Mouse (Mus musculus): ENCODE measurements around the gene Rock2. TPM values are rescaled to one million over a fixed set of nuclear protein-coding genes. Genes with fewer than 3 reads are reported as not detected.

The Rock2 gene
- total RNA-seq, 1 experiment: 44.5 TPM

- H3K9ac ChIP-seq (ENCODE audit: insufficient read depth, low read depth, low read length, poor library complexity, severe bottlenecking): no peak overlapping the region
- no peak for TF ChIP-seq MAFK (IDR thresholded peaks at IDR 0.05; ENCODE audit: insufficient read depth, low read depth, low read length)
- no peak for TF ChIP-seq CHD2 (IDR thresholded peaks at IDR 0.05; ENCODE audit: low read depth, low read length)
- no peak for TF ChIP-seq ZC3H11A (IDR thresholded peaks at IDR 0.05; ENCODE audit: borderline replicate concordance, low read depth, low read length)
- TF ChIP-seq HCFC1 (IDR thresholded peaks at IDR 0.05; ENCODE audit: borderline replicate concordance, insufficient read depth, low read length): no peak
- TF ChIP-seq ZNF384 (IDR thresholded peaks at IDR 0.05; ENCODE audit: low read depth, low read length): no peak
- H3K36me3 ChIP-seq (ENCODE audit: control insufficient read depth, insufficient read depth, low read length, poor library complexity, severe bottlenecking): no peaks in the 10 kb centered on the region
- no peak overlapping the region for H3K4me3 ChIP-seq (ENCODE audit: insufficient read depth in 1 of 2, low read depth in 1 of 2, low read length in 2 of 2, poor library complexity in 1 of 2, severe bottlenecking in 1 of 2)
- H3K4me1 ChIP-seq (ENCODE audit: control insufficient read depth in 2 of 2, insufficient read depth in 2 of 2, low read length in 2 of 2, poor library complexity in 1 of 2): peaks cover 5 to 14% of the 10 kb centered on the region in 2 experiments; a peak in 3 of 4 replicates
- no peak overlapping the region for H3K27ac ChIP-seq (ENCODE audit: insufficient read depth, low read depth, low read length, poor library complexity, severe bottlenecking)
- in situ Hi-C loops (cut with MboI; ENCODE audit: low sequenced_read_pairs in 2 of 2, unreplicated experiment in 2 of 2): loop anchor here in 1 of 2 experiments (5.0 kb wide), 1 partner anchor 36 kb away; no protein-coding TSS in a partner anchor
- no peak for DNase-seq (ENCODE audit: low read depth, low spot score)
- no peaks in the 10 kb centered on the region for H3K9me3 ChIP-seq (ENCODE audit: control insufficient read depth, insufficient read depth, low read depth, low read length)
These were observed 21.1 kb upstream of the Rock2 start for GRCm38 (mm10) chr12:16873549-16873948.

DNA sequence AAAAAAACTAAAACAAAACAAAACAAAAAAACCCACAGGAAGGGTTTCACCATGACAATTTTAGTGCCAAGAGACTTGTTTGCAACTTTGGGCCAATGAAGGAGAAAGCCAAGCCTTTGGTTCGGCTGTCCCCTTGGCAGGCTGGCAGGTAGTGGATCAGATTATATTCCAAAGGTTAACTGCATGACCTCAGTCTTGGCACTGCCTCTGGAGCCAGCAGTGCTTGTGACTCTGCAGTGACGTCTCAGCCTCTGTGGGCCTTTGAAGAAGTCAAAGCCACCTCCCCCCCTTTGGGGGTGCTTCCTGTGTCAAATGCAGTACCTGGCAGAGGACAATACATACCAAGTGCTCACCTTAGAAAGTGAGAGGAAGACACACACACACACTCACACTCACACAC, 20.6 kb upstream of the Rock2 start:
- in situ Hi-C loops (cut with MboI; ENCODE audit: low sequenced_read_pairs in 2 of 2, unreplicated experiment in 2 of 2): loop anchor here in 1 of 2 experiments (5.0 kb wide), 1 partner anchor 37 kb away; no protein-coding TSS in a partner anchor
- TF ChIP-seq HCFC1 (IDR thresholded peaks at IDR 0.05; ENCODE audit: borderline replicate concordance, insufficient read depth, low read length): no peak
- peaks cover 4 to 8% of the 10 kb centered on the region in 2 experiments; a peak in 3 of 4 replicates for H3K4me1 ChIP-seq (ENCODE audit: control insufficient read depth in 2 of 2, insufficient read depth in 2 of 2, low read length in 2 of 2, poor library complexity in 1 of 2)

DNA sequence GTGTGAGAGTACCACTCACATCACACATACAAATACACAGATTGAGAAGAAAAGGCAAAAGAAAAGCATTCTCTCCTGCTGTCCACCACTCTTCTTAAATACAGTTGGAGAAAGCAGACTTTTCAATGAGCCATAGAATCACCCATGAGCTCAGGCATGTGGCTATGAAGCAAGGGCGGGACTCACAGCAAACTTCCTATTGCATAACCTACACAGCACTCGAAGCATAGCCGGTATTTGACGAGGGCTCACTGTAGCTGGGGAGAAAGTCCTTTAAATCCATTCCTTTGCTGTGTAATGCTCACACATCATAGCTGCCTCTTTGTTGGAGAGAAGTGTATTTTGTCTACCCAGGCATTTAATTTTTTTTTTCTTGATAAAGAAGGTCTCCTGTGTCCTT, 19.4 kb upstream of the Rock2 start:
- Histone ChIP-seq H3K4me3 (ENCODE audit: insufficient read depth in 1 of 2, low read depth in 1 of 2, low read length in 2 of 2, poor library complexity in 1 of 2, severe bottlenecking in 1 of 2) (no peak overlapping the region), H3K9ac (ENCODE audit: insufficient read depth, low read depth, low read length, poor library complexity, severe bottlenecking) (no peak overlapping the region), H3K9me3 (ENCODE audit: control insufficient read depth, insufficient read depth, low read depth, low read length) (no peaks in the 10 kb centered on the region), H3K36me3 (ENCODE audit: control insufficient read depth, insufficient read depth, low read length, poor library complexity, severe bottlenecking) (no peaks in the 10 kb centered on the region), H3K27ac (ENCODE audit: insufficient read depth, low read depth, low read length, poor library complexity, severe bottlenecking) (no peak overlapping the region), H3K4me1 (ENCODE audit: control insufficient read depth in 2 of 2, insufficient read depth in 2 of 2, low read length in 2 of 2, poor library complexity in 1 of 2) (peaks cover 4% of the 10 kb centered on the region in 2 experiments; a peak in 3 of 4 replicates)
- TF ChIP-seq MAFK (IDR thresholded peaks at IDR 0.05; ENCODE audit: insufficient read depth, low read depth, low read length) (no peak), CHD2 (IDR thresholded peaks at IDR 0.05; ENCODE audit: low read depth, low read length) (no peak), HCFC1 (IDR thresholded peaks at IDR 0.05; ENCODE audit: borderline replicate concordance, insufficient read depth, low read length) (no peak)
- no peak for DNase-seq (ENCODE audit: low read depth, low spot score)
- in situ Hi-C loops (cut with MboI; ENCODE audit: low sequenced_read_pairs in 2 of 2, unreplicated experiment in 2 of 2): no loop called here

More for the DNA sequence above, 20.6 kb upstream of the Rock2 start:
- Histone ChIP-seq H3K9me3 (ENCODE audit: control insufficient read depth, insufficient read depth, low read depth, low read length) (no peaks in the 10 kb centered on the region), H3K36me3 (ENCODE audit: control insufficient read depth, insufficient read depth, low read length, poor library complexity, severe bottlenecking) (no peaks in the 10 kb centered on the region), H3K9ac (ENCODE audit: insufficient read depth, low read depth, low read length, poor library complexity, severe bottlenecking) (no peak overlapping the region), H3K4me3 (ENCODE audit: insufficient read depth in 1 of 2, low read depth in 1 of 2, low read length in 2 of 2, poor library complexity in 1 of 2, severe bottlenecking in 1 of 2) (no peak overlapping the region), H3K27ac (ENCODE audit: insufficient read depth, low read depth, low read length, poor library complexity, severe bottlenecking) (no peak overlapping the region)
- DNase-seq (ENCODE audit: low read depth, low spot score): no peak

DNA sequence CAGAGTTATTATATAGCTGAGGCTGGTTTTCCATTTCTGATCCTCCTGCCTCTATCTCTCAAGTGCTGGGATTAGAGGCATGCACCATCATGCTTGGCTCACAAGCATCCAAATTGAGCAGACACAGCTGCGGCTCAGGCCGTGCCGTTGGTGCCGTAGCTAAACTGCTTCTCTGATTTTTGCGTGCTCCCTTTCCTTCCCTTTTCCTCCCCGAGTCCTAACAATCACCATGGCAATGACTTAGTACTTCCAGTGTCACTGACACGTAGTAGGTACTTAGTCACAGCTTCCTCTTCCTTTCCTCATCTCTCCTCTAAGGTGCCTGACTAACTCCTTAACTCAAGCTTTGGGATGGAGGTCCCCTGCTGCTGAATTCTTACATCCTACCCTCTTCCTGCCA, 19.0 kb upstream of the Rock2 start:
- H3K9ac ChIP-seq (ENCODE audit: insufficient read depth, low read depth, low read length, poor library complexity, severe bottlenecking): no peak overlapping the region
- no peak for TF ChIP-seq HCFC1 (IDR thresholded peaks at IDR 0.05; ENCODE audit: borderline replicate concordance, insufficient read depth, low read length)
- TF ChIP-seq CHD2 (IDR thresholded peaks at IDR 0.05; ENCODE audit: low read depth, low read length): no peak
- TF ChIP-seq ZC3H11A (IDR thresholded peaks at IDR 0.05; ENCODE audit: borderline replicate concordance, low read depth, low read length): no peak
- no peak for TF ChIP-seq MAFK (IDR thresholded peaks at IDR 0.05; ENCODE audit: insufficient read depth, low read depth, low read length)
- no peak for TF ChIP-seq ZNF384 (IDR thresholded peaks at IDR 0.05; ENCODE audit: low read depth, low read length)
- H3K9me3 ChIP-seq (ENCODE audit: control insufficient read depth, insufficient read depth, low read depth, low read length): no peaks in the 10 kb centered on the region
- H3K4me1 ChIP-seq (ENCODE audit: control insufficient read depth in 2 of 2, insufficient read depth in 2 of 2, low read length in 2 of 2, poor library complexity in 1 of 2): peaks cover 0 to 4% of the 10 kb centered on the region in 2 experiments; a peak in 2 of 4 replicates
- DNase-seq (ENCODE audit: low read depth, low spot score): no peak
- in situ Hi-C loops (cut with MboI; ENCODE audit: low sequenced_read_pairs in 2 of 2, unreplicated experiment in 2 of 2): no loop called here
- H3K36me3 ChIP-seq (ENCODE audit: control insufficient read depth, insufficient read depth, low read length, poor library complexity, severe bottlenecking): no peaks in the 10 kb centered on the region
- no peak overlapping the region for H3K27ac ChIP-seq (ENCODE audit: insufficient read depth, low read depth, low read length, poor library complexity, severe bottlenecking)
- no peak overlapping the region for H3K4me3 ChIP-seq (ENCODE audit: insufficient read depth in 1 of 2, low read depth in 1 of 2, low read length in 2 of 2, poor library complexity in 1 of 2, severe bottlenecking in 1 of 2)

DNA sequence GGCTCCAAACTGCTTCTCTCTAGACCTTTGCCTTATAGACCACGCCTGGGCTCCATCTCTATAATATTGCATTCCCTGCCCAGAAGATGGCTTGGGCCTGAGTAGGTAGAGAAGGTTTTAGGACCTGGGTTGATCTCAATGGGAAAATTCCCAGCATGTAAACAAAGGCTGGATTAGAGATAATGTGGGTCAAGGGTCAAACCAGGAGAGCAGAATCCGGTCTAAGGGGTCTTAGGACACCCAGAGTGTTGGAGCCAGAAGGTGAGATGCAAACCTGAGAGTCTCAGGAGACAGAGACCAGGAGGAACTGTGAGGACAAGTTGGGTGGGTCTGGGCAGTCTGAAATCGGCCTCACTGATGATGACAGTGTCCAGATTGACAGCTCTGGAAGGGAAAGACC, 18.0 kb upstream of the Rock2 start:
- H3K36me3 ChIP-seq (ENCODE audit: control insufficient read depth, insufficient read depth, low read length, poor library complexity, severe bottlenecking): no peaks in the 10 kb centered on the region
- H3K4me1 ChIP-seq (ENCODE audit: control insufficient read depth in 2 of 2, insufficient read depth in 2 of 2, low read length in 2 of 2, poor library complexity in 1 of 2): no peaks in the 10 kb centered on the region; a peak in 1 of 4 replicates
- in situ Hi-C loops (cut with MboI; ENCODE audit: low sequenced_read_pairs in 2 of 2, unreplicated experiment in 2 of 2): no loop called here
- H3K27ac ChIP-seq (ENCODE audit: insufficient read depth, low read depth, low read length, poor library complexity, severe bottlenecking): no peak overlapping the region
- H3K9ac ChIP-seq (ENCODE audit: insufficient read depth, low read depth, low read length, poor library complexity, severe bottlenecking): no peak overlapping the region
- H3K9me3 ChIP-seq (ENCODE audit: control insufficient read depth, insufficient read depth, low read depth, low read length): no peaks in the 10 kb centered on the region
- no peak for TF ChIP-seq ZC3H11A (IDR thresholded peaks at IDR 0.05; ENCODE audit: borderline replicate concordance, low read depth, low read length)
- no peak overlapping the region for H3K4me3 ChIP-seq (ENCODE audit: insufficient read depth in 1 of 2, low read depth in 1 of 2, low read length in 2 of 2, poor library complexity in 1 of 2, severe bottlenecking in 1 of 2)
- DNase-seq (ENCODE audit: low read depth, low spot score): no peak

Data from ES-E14 (cell line).